Mouse (Mus musculus) myocyte (in vitro differentiated cells): ENCODE measurements around the gene Tvp23b.

Experiments
- CEBPB ChIP-seq: IDR thresholded peaks from 2 replicates; pipeline ENCODE4 v1.6.1; 2011; ENCODE audit warnings: mild to moderate bottlenecking, moderate library complexity; ENCODE audit not compliant: poor library complexity, insufficient read depth, severe bottlenecking
- E2F4 ChIP-seq: IDR thresholded peaks from one replicate; pipeline ENCODE4 v1.6.1; 2011; ENCODE audit warnings: mild to moderate bottlenecking, control low read depth, moderate library complexity; ENCODE audit not compliant: insufficient read depth
- MAX ChIP-seq: IDR thresholded peaks from one replicate; pipeline ENCODE4 v1.6.1; 2011; ENCODE audit warnings: low read depth, mild to moderate bottlenecking, control low read depth
- MYOD1 ChIP-seq, 3 experiments: IDR thresholded peaks; one replicate each; pipeline ENCODE4 v1.6.1; 2011; ENCODE audit warnings: control low read depth in 2 of 3, low read depth in 2 of 3, mild to moderate bottlenecking in 2 of 3, moderate library complexity in 1 of 3; ENCODE audit not compliant: insufficient read length in 2 of 3, control insufficient read depth in 1 of 3
- POLR2A ChIP-seq: IDR thresholded peaks from one replicate; pipeline ENCODE4 v1.6.1; 2011; ENCODE audit warnings: low read depth, mild to moderate bottlenecking, control low read depth, moderate library complexity; ENCODE audit not compliant: insufficient read length
- POLR2AphosphoS2 ChIP-seq: IDR thresholded peaks from one replicate; pipeline ENCODE4 v1.6.1; 2011; ENCODE audit warnings: low read depth, control low read depth; ENCODE audit not compliant: insufficient read length
- USF1 ChIP-seq: IDR thresholded peaks from one replicate; pipeline ENCODE4 v1.6.1; 2011; ENCODE audit warnings: low read depth, mild to moderate bottlenecking, control low read depth, moderate library complexity

DNA sequence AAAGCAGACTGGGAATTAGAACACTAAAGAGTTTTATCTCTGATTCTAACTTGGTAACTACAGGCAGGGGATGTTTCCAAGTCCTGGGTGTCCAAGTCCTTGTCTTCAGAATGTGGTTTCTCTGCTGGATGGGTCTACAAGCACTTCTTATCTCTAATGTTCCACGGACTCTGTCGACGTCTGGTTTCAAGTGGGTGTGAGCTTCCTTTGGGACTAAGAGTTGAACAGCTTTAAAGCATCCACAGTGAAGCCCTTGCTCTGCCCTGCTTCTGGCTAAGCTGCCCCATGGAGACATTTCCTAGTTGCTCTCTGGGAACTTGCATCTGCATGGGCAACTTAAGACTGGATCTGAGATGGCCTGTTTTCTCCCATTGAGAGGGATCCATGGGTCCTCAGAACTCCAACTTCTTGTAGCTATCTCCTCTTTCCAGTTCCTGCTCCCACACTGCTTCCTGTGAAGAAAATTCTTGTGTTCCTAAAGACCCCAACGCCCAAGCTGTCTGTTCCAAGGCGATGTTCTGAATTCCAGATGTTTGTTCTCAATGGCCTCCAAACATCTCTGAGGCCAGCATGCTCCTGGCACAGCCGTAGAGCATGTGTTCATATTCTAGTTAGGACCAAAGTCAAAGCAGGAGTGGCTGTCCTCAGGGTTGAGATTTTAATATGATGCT lies 45.0 kb downstream of the Tvp23b start:
- TF ChIP-seq POLR2A (no peak), E2F4 (no peak), USF1 (no peak), MAX (no peak), MYOD1 (IDR thresholded peaks at IDR 0.05; ENCODE audit: control insufficient read depth in 1 of 3, insufficient read length in 2 of 3, low read depth in 2 of 3) (no peak), POLR2AphosphoS2 (no peak), CEBPB (no peak)
